Mouse (Mus musculus) embryonic facial prominence, embryonic 11.5 days (tissue): Measurements from ENCODE around the gene Ptpn14. TPM values are rescaled to one million over a fixed set of nuclear protein-coding genes. Genes with fewer than 3 reads are reported as not detected.

Source experiments
- ATAC-seq: fragments of 200-750 bp; cut with Nextera tagmentation; replicated peaks from 2 replicates; pipeline ENCODE4 v1.8.0; 2017; ENCODE audit warnings: low read depth; ENCODE audit not compliant: insufficient number of reproducible peaks, low FRiP score, low TSS enrichment
- DNase-seq: peaks from one replicate; pipeline ENCODE4 v3.0.0-alpha.2; 2015; ENCODE audit warnings: low spot score
- H3K27ac ChIP-seq: fragments of 300-500 bp; sonication (generic); replicated peaks from 2 replicates; pipeline ENCODE4 v1.5.1; 2014; ENCODE audit warnings: mild to moderate bottlenecking, low read depth, low read length, control low read depth
- H3K27me3 ChIP-seq: fragments of 300-500 bp; sonication (generic); 2 replicates; pipeline ENCODE4 v1.6.1; 2014; ENCODE audit warnings: mild to moderate bottlenecking, low read length, moderate library complexity, mixed read lengths; ENCODE audit not compliant: control insufficient read depth, insufficient read depth
- H3K36me3 ChIP-seq: fragments of 300-500 bp; sonication (generic); replicated peaks from 2 replicates; pipeline ENCODE4 v1.6.1; 2014; ENCODE audit warnings: low read depth, mild to moderate bottlenecking, low read length, moderate library complexity, mixed read lengths; ENCODE audit not compliant: control insufficient read depth, insufficient read depth
- H3K4me1 ChIP-seq: fragments of 300-500 bp; sonication (generic); 2 replicates; pipeline ENCODE4 v1.6.1; 2014; ENCODE audit warnings: low read length, mixed read lengths; ENCODE audit not compliant: control insufficient read depth, insufficient read depth
- H3K4me2 ChIP-seq: fragments of 300-500 bp; sonication (generic); 2 replicates; pipeline ENCODE4 v1.6.1; 2014; ENCODE audit warnings: low read depth, mild to moderate bottlenecking, control low read depth, low read length, moderate library complexity
- H3K4me3 ChIP-seq: fragments of 300-500 bp; sonication (generic); 2 replicates; pipeline ENCODE4 v1.5.1; 2014; ENCODE audit warnings: low read depth, low read length, control low read depth
- H3K9ac ChIP-seq: fragments of 300-500 bp; sonication (generic); replicated peaks from 2 replicates; pipeline ENCODE4 v1.6.1; 2014; ENCODE audit warnings: mild to moderate bottlenecking, control low read depth, low read length
- H3K9me3 ChIP-seq: fragments of 300-500 bp; sonication (generic); replicated peaks from 2 replicates; pipeline ENCODE4 v1.6.1; 2016; ENCODE audit warnings: mild to moderate bottlenecking, low read length, inconsistent platforms, mixed read lengths; ENCODE audit not compliant: control insufficient read depth
- WGBS: fragments of 180-500 bp; shearing (Covaris S2); extraction: QIAGEN DNeasy Blood & Tissue Kit; methylation state at CpG from one replicate; pipeline ENCODE4 v1.1.7; 2014; 5-methylcytosine and 5-hydroxymethylcytosine counted together
- polyA plus RNA-seq: library from polyadenylated mRNA; unstranded; fragments of >200 nt; fragmentation: Nextera tagmentation; extraction: Ambion mirVana; gene quantifications from 2 replicates; pipeline ENCODE4 v1.2.1, GENCODE M21; 2014

The Ptpn14 gene
- polyA plus RNA-seq, 1 experiment from 2014 or later: 8.0 TPM

- ATAC-seq (no peak), DNase-seq (no peak)
- H3K27me3 ChIP-seq: no peaks in the 10 kb centered on the region
- H3K4me3 ChIP-seq: no peak overlapping the region
- WGBS: 30% methylated on average over 6 of the region's 6 CpGs
- H3K36me3 ChIP-seq: no peaks in the 10 kb centered on the region; the same call in 1 of the 2 replicates
- H3K9ac ChIP-seq: no peak overlapping the region
- H3K27ac ChIP-seq: no peak overlapping the region
- no peak overlapping the region for H3K4me2 ChIP-seq
- no peaks in the 10 kb centered on the region for H3K9me3 ChIP-seq
- H3K4me1 ChIP-seq: no peaks in the 10 kb centered on the region
These were observed 33.5 kb downstream of the Ptpn14 start for GRCm38 (mm10) chr1:189761581-189762021.

- ATAC-seq: no peak
- H3K27me3 ChIP-seq: no peaks in the 10 kb centered on the region
- H3K9ac ChIP-seq: no peak overlapping the region
- no peaks in the 10 kb centered on the region for H3K4me1 ChIP-seq
- no peak overlapping the region for H3K4me3 ChIP-seq
- no peaks in the 10 kb centered on the region for H3K9me3 ChIP-seq
- no peaks in the 10 kb centered on the region; the same call in 1 of the 2 replicates for H3K36me3 ChIP-seq
- DNase-seq: no peak
- WGBS: 90% methylated on average over 5 of the region's 5 CpGs
- H3K4me2 ChIP-seq: no peak overlapping the region
- no peak overlapping the region for H3K27ac ChIP-seq
These were observed 36.2 kb downstream of the Ptpn14 start for GRCm38 (mm10) chr1:189764258-189764657.

GRCm38 (mm10) chr1:189767164-189767563 lies 39.1 kb downstream of the Ptpn14 start:
- no peak overlapping the region for H3K4me3 ChIP-seq
- no peak overlapping the region for H3K9ac ChIP-seq
- no peaks in the 10 kb centered on the region; the same call in 1 of the 2 replicates for H3K36me3 ChIP-seq
- 73% methylated on average over 10 of the region's 10 CpGs for WGBS
- no peaks in the 10 kb centered on the region for H3K9me3 ChIP-seq
- H3K4me2 ChIP-seq: no peak overlapping the region
- no peak overlapping the region for H3K27ac ChIP-seq
- ATAC-seq: no peak
- DNase-seq: no peak
- H3K4me1 ChIP-seq: no peaks in the 10 kb centered on the region; the same call in 1 of the 2 replicates
- H3K27me3 ChIP-seq: no peaks in the 10 kb centered on the region

GRCm38 (mm10) chr1:189767910-189768309 lies 39.8 kb downstream of the Ptpn14 start:
- Histone ChIP-seq H3K27ac (no peak overlapping the region), H3K9ac (no peak overlapping the region), H3K4me1 (no peaks in the 10 kb centered on the region; the same call in 1 of the 2 replicates), H3K4me3 (no peak overlapping the region), H3K9me3 (no peaks in the 10 kb centered on the region), H3K36me3 (no peaks in the 10 kb centered on the region; the same call in 1 of the 2 replicates), H3K27me3 (no peaks in the 10 kb centered on the region), H3K4me2 (no peak overlapping the region)
- no peak for DNase-seq
- 62% methylated on average over 9 of the region's 9 CpGs for WGBS
- no peak for ATAC-seq

GRCm38 (mm10) chr1:189770516-189770915 lies 42.4 kb downstream of the Ptpn14 start:
- no peak overlapping the region for H3K27ac ChIP-seq
- H3K4me1 ChIP-seq: no peaks in the 10 kb centered on the region; the same call in 1 of the 2 replicates
- WGBS: 74% methylated on average over 3 of the region's 3 CpGs
- H3K27me3 ChIP-seq: no peaks in the 10 kb centered on the region
- no peak overlapping the region for H3K4me2 ChIP-seq
- H3K9me3 ChIP-seq: no peaks in the 10 kb centered on the region
- no peak for ATAC-seq
- no peak overlapping the region for H3K9ac ChIP-seq
- no peaks in the 10 kb centered on the region for H3K36me3 ChIP-seq
- H3K4me3 ChIP-seq: no peak overlapping the region
- no peak for DNase-seq

GRCm38 (mm10) chr1:189772707-189773106 lies 44.6 kb downstream of the Ptpn14 start:
- Histone ChIP-seq H3K27me3 (no peaks in the 10 kb centered on the region), H3K4me3 (no peak overlapping the region), H3K9me3 (no peaks in the 10 kb centered on the region), H3K36me3 (no peaks in the 10 kb centered on the region), H3K9ac (no peak overlapping the region), H3K27ac (no peak overlapping the region), H3K4me1 (no peaks in the 10 kb centered on the region; the same call in 1 of the 2 replicates), H3K4me2 (no peak overlapping the region)
- 77% methylated on average over 10 of the region's 10 CpGs for WGBS
- no peak for ATAC-seq
- no peak for DNase-seq

- DNase-seq: no peak
- H3K27me3 ChIP-seq: no peaks in the 10 kb centered on the region
- WGBS: 46% methylated on average over 1 of the region's 1 CpGs
These were observed 46.7 kb downstream of the Ptpn14 start for GRCm38 (mm10) chr1:189774778-189775177.

GRCm38 (mm10) chr1:189777207-189777606 lies 49.1 kb downstream of the Ptpn14 start:
- no peaks in the 10 kb centered on the region for H3K36me3 ChIP-seq
- no peaks in the 10 kb centered on the region for H3K27me3 ChIP-seq
- DNase-seq: no peak
- H3K4me3 ChIP-seq: no peak overlapping the region
- H3K4me2 ChIP-seq: no peak overlapping the region
- H3K9me3 ChIP-seq: no peaks in the 10 kb centered on the region
- H3K4me1 ChIP-seq: no peaks in the 10 kb centered on the region
- H3K27ac ChIP-seq: no peak overlapping the region
- no peak for ATAC-seq
- WGBS: 79% methylated on average over 6 of the region's 6 CpGs
- no peak overlapping the region for H3K9ac ChIP-seq

More at GRCm38 (mm10) chr1:189774778-189775177, 46.7 kb downstream of the Ptpn14 start:
- no peak overlapping the region for H3K27ac ChIP-seq
- no peak overlapping the region for H3K4me3 ChIP-seq
- no peaks in the 10 kb centered on the region for H3K36me3 ChIP-seq
- H3K4me1 ChIP-seq: no peaks in the 10 kb centered on the region; the same call in 1 of the 2 replicates
- no peaks in the 10 kb centered on the region for H3K9me3 ChIP-seq
- H3K4me2 ChIP-seq: no peak overlapping the region
- no peak overlapping the region for H3K9ac ChIP-seq
- ATAC-seq: no peak
